Mouse (Mus musculus) lung, postnatal 0 days (tissue): ENCODE measurements around the gene Polr1e. TPM values are rescaled to one million over a fixed set of nuclear protein-coding genes. Genes with fewer than 3 reads are reported as not detected.

Experiments
- ATAC-seq: fragments of 200-750 bp; cut with Nextera tagmentation; 2 replicates; pipeline ENCODE4 v1.8.0; 2017; ENCODE audit warnings: moderate library complexity
- DNase-seq: peaks from one replicate; pipeline ENCODE4 v3.0.0-alpha.2; 2016; ENCODE audit warnings: low spot score
- H3K27ac ChIP-seq: fragments of 300-500 bp; sonication (generic); 2 replicates; pipeline ENCODE4 v1.5.1; 2014; ENCODE audit warnings: antibody characterized with exemption, mild to moderate bottlenecking, low read length, mixed read lengths
- H3K27me3 ChIP-seq: fragments of 300-500 bp; sonication (generic); replicated peaks from 2 replicates; pipeline ENCODE4 v1.6.1; 2014; ENCODE audit warnings: low read length, mixed read lengths; ENCODE audit not compliant: insufficient read depth
- H3K36me3 ChIP-seq: fragments of 300-500 bp; sonication (generic); 2 replicates; pipeline ENCODE4 v1.6.1; 2014; ENCODE audit warnings: low read length, mixed read lengths; ENCODE audit not compliant: insufficient read depth
- H3K4me1 ChIP-seq: fragments of 300-500 bp; sonication (generic); 2 replicates; pipeline ENCODE4 v1.6.1; 2014; ENCODE audit warnings: antibody characterized with exemption, low read depth, low read length, mixed read lengths; ENCODE audit not compliant: insufficient read depth
- H3K4me2 ChIP-seq: fragments of 300-500 bp; sonication (generic); replicated peaks from 2 replicates; pipeline ENCODE4 v1.6.1; 2014; ENCODE audit warnings: low read depth, mild to moderate bottlenecking, low read length, moderate library complexity, mixed read lengths
- H3K4me3 ChIP-seq: fragments of 300-500 bp; sonication (generic); 2 replicates; pipeline ENCODE4 v1.5.1; 2014; ENCODE audit warnings: low read depth, low read length
- H3K9ac ChIP-seq: fragments of 300-500 bp; sonication (generic); replicated peaks from 2 replicates; pipeline ENCODE4 v1.6.1; 2014; ENCODE audit warnings: low read depth, mild to moderate bottlenecking
- H3K9me3 ChIP-seq: fragments of 300-500 bp; sonication (generic); 2 replicates; pipeline ENCODE4 v1.6.1; 2016; ENCODE audit warnings: low read length, mixed read lengths
- CTCF ChIP-seq: IDR thresholded peaks from 2 replicates; pipeline ENCODE4 v1.5.1; 2016; ENCODE audit warnings: antibody characterized with exemption, mild to moderate bottlenecking
- EP300 ChIP-seq: IDR thresholded peaks from 2 replicates; pipeline ENCODE4 v1.6.1; 2016; ENCODE audit warnings: antibody characterized with exemption, mild to moderate bottlenecking, control low read depth
- WGBS: fragments of 180-500 bp; shearing (Covaris S2); extraction: QIAGEN DNeasy Blood & Tissue Kit; methylation state at CpG from one replicate; pipeline ENCODE4 v1.1.7; 2014; 5-methylcytosine and 5-hydroxymethylcytosine counted together
- polyA plus RNA-seq: library from polyadenylated mRNA; unstranded; fragments of >200 nt; fragmentation: Nextera tagmentation; extraction: Ambion mirVana; gene quantifications from 2 replicates; pipeline ENCODE4 v1.2.1, GENCODE M21; 2015

The Polr1e gene
- polyA plus RNA-seq, 1 experiment from 2014 or later: 13.1 TPM

GRCm38 (mm10) chr4:45012105-45012975 is 6.0 kb upstream of the Polr1e start, which contains the start of gene Zbtb5:
Gene Zbtb5 (minus strand): TSS chr4:45012412.
- H3K4me1 ChIP-seq: peaks cover 8% of the 10 kb centered on the region; the same call in 1 of the 2 replicates
- peak within 1 kb of the TSS; percentile 96 for H3K27ac ChIP-seq
- H3K9me3 ChIP-seq: no peaks in the 10 kb centered on the region
- H3K4me2 ChIP-seq: peak within 1 kb of the TSS; percentile 86
- peak within 1 kb of the TSS; percentile 89 for H3K4me3 ChIP-seq
- no peaks in the 10 kb centered on the region for H3K36me3 ChIP-seq
- H3K27me3 ChIP-seq: no peaks in the 10 kb centered on the region
- peak; percentile 100 for DNase-seq
- WGBS: under 1% methylated on average over 61 of the region's 63 CpGs
- peak; percentile 98 for ATAC-seq
- H3K9ac ChIP-seq: peak within 1 kb of the TSS; percentile 69
- TF ChIP-seq CTCF: no peak
- TF ChIP-seq EP300: 0 out of 2 replicates have a peak, but pooled peaks have one; percentile 7

- H3K4me1 ChIP-seq: peaks cover 8% of the 10 kb centered on the region; the same call in 1 of the 2 replicates
- WGBS: under 1% methylated on average over 13 of the region's 13 CpGs
- no peaks in the 10 kb centered on the region for H3K36me3 ChIP-seq
- no peaks in the 10 kb centered on the region for H3K9me3 ChIP-seq
- DNase-seq (peak; percentile 47), ATAC-seq (no peak)
- TF ChIP-seq CTCF: no peak
- TF ChIP-seq EP300: no peak
- H3K27me3 ChIP-seq: no peaks in the 10 kb centered on the region
- H3K4me3 ChIP-seq: peak overlapping the region; percentile 55
- peak overlapping the region; percentile 86 for H3K4me2 ChIP-seq
- peak overlapping the region; percentile 92 for H3K27ac ChIP-seq
- H3K9ac ChIP-seq: peak overlapping the region; percentile 52
Observed at GRCm38 (mm10) chr4:45013031-45013431, 5.4 kb upstream of the Polr1e start.

- TF ChIP-seq CTCF: no peak
- no peak for TF ChIP-seq EP300
- ATAC-seq: no peak
- H3K27ac ChIP-seq: no peak overlapping the region; the same call in 1 of the 2 replicates
Observed at GRCm38 (mm10) chr4:45013537-45013936, 4.8 kb upstream of the Polr1e start.

GRCm38 (mm10) chr4:45015615-45016014 is 2.8 kb upstream of the Polr1e start:
- ATAC-seq (no peak), DNase-seq (peak; percentile 68)
- Histone ChIP-seq H3K4me2 (no peak overlapping the region), H3K4me1 (peaks cover 8% of the 10 kb centered on the region; the same call in 1 of the 2 replicates), H3K9ac (no peak overlapping the region), H3K9me3 (no peaks in the 10 kb centered on the region), H3K4me3 (no peak overlapping the region), H3K36me3 (no peaks in the 10 kb centered on the region), H3K27me3 (no peaks in the 10 kb centered on the region), H3K27ac (no peak overlapping the region)
- 8% methylated on average over 3 of the region's 3 CpGs for WGBS
- TF ChIP-seq EP300 (no peak), CTCF (peak; percentile 81)

More at GRCm38 (mm10) chr4:45013537-45013936, 4.8 kb upstream of the Polr1e start:
- no peaks in the 10 kb centered on the region for H3K9me3 ChIP-seq
- H3K36me3 ChIP-seq: no peaks in the 10 kb centered on the region
- H3K4me2 ChIP-seq: peak overlapping the region; percentile 86
- peak; percentile 17 for DNase-seq
- whole genome bisulfite sequencing: 4% methylated on average over 2 of the region's 2 CpGs
- no peak overlapping the region for H3K4me3 ChIP-seq
- peaks cover 8% of the 10 kb centered on the region; the same call in 1 of the 2 replicates for H3K4me1 ChIP-seq
- peak overlapping the region; percentile 52; the same call in 1 of the 2 replicates for H3K9ac ChIP-seq
- H3K27me3 ChIP-seq: no peaks in the 10 kb centered on the region

GRCm38 (mm10) chr4:45019009-45019408 is 626 bp downstream of the Polr1e start:
- no peaks in the 10 kb centered on the region for H3K4me1 ChIP-seq
- no peak for DNase-seq
- no peak for ATAC-seq

GRCm38 (mm10) chr4:45026459-45026858 is 8.1 kb downstream of the Polr1e start:
- Histone ChIP-seq H3K4me1 (no peaks in the 10 kb centered on the region), H3K36me3 (no peaks in the 10 kb centered on the region), H3K9me3 (no peaks in the 10 kb centered on the region), H3K27me3 (no peaks in the 10 kb centered on the region), H3K9ac (no peak overlapping the region), H3K4me3 (no peak overlapping the region), H3K27ac (no peak overlapping the region), H3K4me2 (no peak overlapping the region)
- WGBS: 94% methylated on average over 4 of the region's 4 CpGs
- no peak for TF ChIP-seq CTCF
- TF ChIP-seq EP300: no peak
- DNase-seq (no peak), ATAC-seq (no peak)

More at GRCm38 (mm10) chr4:45019009-45019408, 626 bp downstream of the Polr1e start:
- Histone ChIP-seq H3K36me3 (no peaks in the 10 kb centered on the region), H3K27ac (no peak overlapping the region), H3K9ac (no peak overlapping the region; the same call in 1 of the 2 replicates), H3K9me3 (no peaks in the 10 kb centered on the region), H3K4me3 (peak overlapping the region; percentile 50), H3K4me2 (peak overlapping the region; percentile 90), H3K27me3 (no peaks in the 10 kb centered on the region)
- no peak for TF ChIP-seq CTCF
- no peak for TF ChIP-seq EP300
- 3% methylated on average over 13 of the region's 14 CpGs for WGBS
